Mouse (Mus musculus): ENCODE measurements around the gene Vmn2r78. TPM values are rescaled to one million over a fixed set of nuclear protein-coding genes. Genes with fewer than 3 reads are reported as not detected.

Gene Vmn2r78
- not detected for polyA plus RNA-seq (2014; fragmentation: Illumina TruSeq; extraction: RNeasy Lipid Tissue Mini Kit (QIAGEN cat#74804); ENCODE audit: low read depth, low replicate concordance)

GRCm38 (mm10) chr7:86914794-86915193 is at the start of gene Vmn2r78:
Gene Vmn2r78, plus strand, starts transcription at chr7:86915094.

GRCm38 (mm10) chr7:86995815-86996214 is 80.9 kb downstream of the Vmn2r78 start, which contains the start of gene Vmn2r79:
Gene Vmn2r79, plus strand, starts transcription at chr7:86996115.

Other genes with a start within 250 kb of the Vmn2r78 start
- not detected for gene Olfr292, start 226.8 kb upstream of the Vmn2r78 start, polyA plus RNA-seq (2014; fragmentation: Illumina TruSeq; extraction: RNeasy Lipid Tissue Mini Kit (QIAGEN cat#74804); ENCODE audit: low read depth, low replicate concordance)
- gene Folh1, start 139.2 kb upstream of the Vmn2r78 start, polyA plus RNA-seq (2014; fragmentation: Illumina TruSeq; extraction: RNeasy Lipid Tissue Mini Kit (QIAGEN cat#74804); ENCODE audit: low read depth, low replicate concordance) = not detected
- not detected for gene Vmn2r77, start 120.1 kb upstream of the Vmn2r78 start, polyA plus RNA-seq (2014; fragmentation: Illumina TruSeq; extraction: RNeasy Lipid Tissue Mini Kit (QIAGEN cat#74804); ENCODE audit: low read depth, low replicate concordance)
- gene Vmn2r79, start 81.0 kb downstream of the Vmn2r78 start, polyA plus RNA-seq (2014; fragmentation: Illumina TruSeq; extraction: RNeasy Lipid Tissue Mini Kit (QIAGEN cat#74804); ENCODE audit: low read depth, low replicate concordance) = not detected